Mouse (Mus musculus): ENCODE data around the gene Rnf8.

The Rnf8 gene

GRCm38 (mm10) chr17:29614115-29615023, at the start of gene Rnf8, which contains the start of gene Gm28043:
TSS of gene Rnf8 (plus strand) at chr17:29614790.
TSS of gene Gm28043 (plus strand) at chr17:29614876.
- peak; percentile 98 for DNase-seq (ENCODE audit: low read depth)

- DNase-seq (ENCODE audit: low read depth) = no peak
Observed at GRCm38 (mm10) chr17:29565521-29565920, 49.1 kb upstream of the Rnf8 start.

DNA sequence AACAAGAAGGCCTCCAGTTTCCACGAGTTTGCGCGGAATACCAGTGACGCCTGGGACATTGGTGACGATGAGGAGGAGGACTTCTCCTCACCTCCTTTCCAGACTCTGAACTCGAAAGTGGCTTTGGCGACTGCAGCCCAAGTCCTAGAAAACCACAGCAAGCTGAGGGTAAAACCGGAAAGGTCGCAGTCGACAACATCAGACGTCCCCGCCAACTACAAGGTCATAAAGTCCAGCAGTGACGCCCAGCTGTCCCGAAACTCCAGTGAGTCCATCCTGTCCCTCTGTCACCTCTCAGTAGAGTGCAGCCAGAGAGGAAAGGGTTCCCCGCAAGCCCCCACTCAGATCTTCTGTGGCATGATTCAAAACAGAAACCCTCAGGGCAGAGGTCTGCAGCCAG, 46.2 kb upstream of the Rnf8 start:
- DNase-seq (ENCODE audit: low read depth) = no peak

- DNase-seq (ENCODE audit: low read depth) = no peak
Observed at GRCm38 (mm10) chr17:29569831-29570230, 44.8 kb upstream of the Rnf8 start.

- DNase-seq (ENCODE audit: low read depth) = no peak
Observed at GRCm38 (mm10) chr17:29579579-29580126, 34.9 kb upstream of the Rnf8 start.

GRCm38 (mm10) chr17:29583569-29583968, 31.0 kb upstream of the Rnf8 start:
- DNase-seq (ENCODE audit: low read depth) = no peak

DNA sequence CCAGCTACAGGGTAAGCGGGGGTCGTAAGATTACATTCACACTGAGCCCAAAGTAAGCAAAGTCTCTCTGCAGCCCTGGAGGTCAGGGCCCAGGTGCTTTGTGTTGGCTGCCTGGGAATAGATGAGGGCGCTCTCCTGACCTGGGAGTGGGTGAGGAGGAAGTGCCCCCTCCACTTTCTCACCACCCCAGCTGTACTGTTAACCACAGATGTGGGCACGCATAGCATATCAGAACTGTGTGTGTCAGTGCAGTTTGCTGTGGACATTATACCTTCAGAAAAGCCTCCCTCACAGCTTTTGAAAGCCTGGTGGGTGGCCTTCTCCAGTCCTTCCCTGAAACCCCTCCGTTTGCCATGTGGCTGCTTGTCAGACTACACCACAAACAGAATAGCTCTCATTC, 30.3 kb upstream of the Rnf8 start:
- no peak for DNase-seq (ENCODE audit: low read depth)

DNA sequence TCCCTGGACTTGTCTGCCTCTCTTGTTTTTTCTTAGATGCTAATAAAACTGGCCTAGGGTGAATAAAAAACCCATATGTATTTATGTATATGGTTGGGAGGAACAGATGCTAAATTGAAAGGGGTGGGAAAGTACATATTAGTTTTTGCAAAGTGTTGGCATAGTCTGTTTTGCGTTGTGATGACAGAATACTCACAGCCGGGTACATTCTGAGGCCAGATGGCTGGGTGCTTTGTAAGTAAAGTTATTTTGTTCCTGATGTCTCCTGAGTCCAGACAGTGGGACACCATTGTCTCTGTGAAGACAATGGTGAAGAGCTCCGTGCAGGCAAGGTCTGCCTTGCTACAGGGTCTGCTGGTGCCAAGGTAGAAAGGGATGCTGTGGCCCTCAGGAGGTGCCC, 29.9 kb upstream of the Rnf8 start:
- DNase-seq (ENCODE audit: low read depth) = no peak

- DNase-seq (ENCODE audit: low read depth) = no peak
Observed at GRCm38 (mm10) chr17:29585446-29585845, 29.1 kb upstream of the Rnf8 start.

GRCm38 (mm10) chr17:29586921-29587320, 27.7 kb upstream of the Rnf8 start:
- no peak for DNase-seq (ENCODE audit: low read depth)

GRCm38 (mm10) chr17:29589221-29589898, 25.2 kb upstream of the Rnf8 start:
- DNase-seq (ENCODE audit: low read depth) = no peak

DNA sequence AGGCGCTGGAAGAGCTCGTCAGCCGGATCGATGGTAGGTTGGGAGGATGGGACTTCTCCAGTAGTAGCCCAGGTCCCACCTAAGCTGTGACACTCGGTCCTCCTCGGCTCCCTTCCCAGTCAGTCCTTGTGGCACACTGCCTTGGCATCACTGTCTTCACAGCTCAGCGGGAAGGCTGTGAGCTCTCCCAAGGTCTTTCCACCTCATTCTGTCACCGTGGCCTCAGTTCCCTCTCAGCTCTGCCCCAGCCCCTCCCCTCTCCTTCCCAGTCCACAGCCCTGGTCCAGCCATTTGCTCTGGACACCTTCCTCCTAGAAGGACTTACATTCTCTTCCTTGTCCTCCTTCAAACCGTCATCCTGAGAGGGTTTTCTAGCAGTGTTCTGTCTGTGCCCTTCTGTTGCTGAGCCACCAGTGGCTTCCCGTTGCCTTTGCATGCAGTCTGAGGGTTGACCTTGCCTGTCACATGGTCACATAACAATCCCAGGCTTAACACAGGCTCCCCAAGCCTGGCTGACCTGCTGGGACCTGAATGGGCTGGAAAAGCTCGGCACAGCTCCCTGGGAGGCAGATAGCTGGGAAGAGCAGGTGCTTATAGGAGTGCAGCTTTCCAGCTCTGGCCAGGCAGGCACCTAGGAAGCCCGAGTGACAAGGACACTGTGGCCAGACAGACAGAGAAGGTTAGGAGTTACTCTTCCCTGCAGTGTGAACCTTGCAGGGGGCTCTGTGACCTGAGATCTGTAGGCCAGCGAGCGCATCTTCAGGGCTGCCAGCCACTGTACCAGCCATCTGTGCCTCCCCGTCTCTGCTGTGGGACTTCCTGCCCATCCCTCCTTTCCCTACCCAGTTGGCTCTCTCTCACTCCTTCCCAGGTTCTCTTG, 18.5 kb upstream of the Rnf8 start:
- no peak for DNase-seq (ENCODE audit: low read depth)

DNA sequence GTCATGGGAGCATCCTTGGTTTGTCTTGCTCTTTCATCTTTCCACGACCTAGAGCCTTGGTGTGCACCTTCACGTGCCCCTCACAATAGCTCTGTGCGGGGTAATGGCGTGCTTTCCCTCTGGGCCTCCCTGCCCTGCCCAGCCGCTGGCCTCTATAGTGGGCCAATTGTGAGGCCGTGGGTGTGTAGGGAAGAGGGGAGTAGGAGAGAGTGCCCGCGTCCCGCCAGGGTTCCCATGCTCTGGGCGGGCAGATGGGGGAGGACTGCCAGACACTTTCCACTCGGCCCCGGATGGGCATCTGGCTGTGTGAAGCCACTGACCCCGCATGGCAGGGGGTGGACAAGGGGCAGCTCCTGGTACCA, 17.8 kb upstream of the Rnf8 start:
- DNase-seq (ENCODE audit: low read depth) = no peak

- DNase-seq (ENCODE audit: low read depth) = no peak
Observed at GRCm38 (mm10) chr17:29599051-29599450, 15.5 kb upstream of the Rnf8 start.

DNA sequence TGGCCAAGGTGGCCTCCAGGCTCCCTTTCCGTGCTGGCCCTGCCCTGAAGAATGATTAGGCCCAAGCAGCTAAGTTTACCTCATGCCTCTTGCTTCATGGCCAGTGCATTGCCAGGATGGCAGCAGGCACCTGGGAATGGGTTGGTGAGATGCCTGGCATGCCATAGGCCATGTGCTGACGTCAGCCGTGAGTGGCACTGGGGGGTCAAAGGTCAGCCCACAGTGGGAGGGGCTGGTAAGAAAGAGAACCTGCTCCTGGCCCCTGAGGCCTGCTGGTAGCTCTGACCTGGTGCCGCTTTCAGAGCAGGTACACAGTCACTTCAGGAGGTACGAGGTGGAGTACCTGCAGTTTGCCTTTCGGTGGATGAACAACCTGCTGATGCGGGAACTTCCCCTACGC, 15.1 kb upstream of the Rnf8 start:
- no peak for DNase-seq (ENCODE audit: low read depth)

GRCm38 (mm10) chr17:29601391-29601790, 13.2 kb upstream of the Rnf8 start:
- no peak for DNase-seq (ENCODE audit: low read depth)

- DNase-seq (ENCODE audit: low read depth) = peak; percentile 91
Observed at GRCm38 (mm10) chr17:29603283-29603682, 11.3 kb upstream of the Rnf8 start.

DNA sequence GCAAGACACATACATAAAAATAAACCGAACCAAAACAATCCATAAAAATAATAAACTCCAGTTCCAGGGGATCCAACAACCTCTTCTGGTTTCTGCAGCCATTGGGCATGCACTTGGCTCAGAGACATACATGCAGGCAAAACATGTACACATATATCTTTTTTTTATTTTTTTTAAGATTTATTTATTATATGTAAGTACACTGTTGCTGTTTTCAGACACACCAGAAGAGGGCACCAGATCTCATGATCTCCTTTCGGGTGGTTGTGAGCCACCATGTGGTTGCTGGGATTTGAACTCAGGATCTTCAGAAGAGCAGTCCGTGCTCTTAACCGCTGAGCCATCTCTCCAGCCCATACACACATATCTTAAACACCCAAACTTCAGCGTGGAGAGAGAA, 1.1 kb upstream of the Rnf8 start:
- peak; percentile 26 for DNase-seq (ENCODE audit: low read depth)

DNA sequence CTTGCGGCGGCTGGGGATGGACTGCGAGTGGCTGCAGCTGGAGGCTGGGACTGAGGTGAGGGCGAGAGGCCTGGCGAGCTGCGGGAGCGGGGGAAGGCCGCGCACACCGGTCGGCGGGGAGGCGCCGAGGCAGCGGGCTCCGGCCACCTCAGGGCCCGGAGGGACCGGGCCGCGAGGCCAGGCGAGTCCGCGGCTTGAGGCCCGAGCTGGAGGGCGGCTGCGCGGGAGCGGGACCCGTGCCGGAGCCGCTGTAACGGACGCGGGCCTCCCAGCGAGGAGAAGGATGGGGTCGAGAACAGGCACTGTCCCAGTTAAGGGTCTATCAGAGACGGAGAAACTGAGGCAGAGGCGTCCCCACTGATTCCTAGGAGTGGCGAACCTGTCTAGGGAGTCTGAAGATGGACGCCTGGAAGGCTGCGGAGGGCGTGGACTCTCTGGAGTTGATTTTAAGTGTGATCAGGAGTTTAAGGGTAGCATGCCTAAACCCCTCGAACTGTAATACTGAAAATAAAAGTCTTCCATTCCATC, 498 bp downstream of the Rnf8 start:
- DNase-seq (ENCODE audit: low read depth) = peak; percentile 47

DNA sequence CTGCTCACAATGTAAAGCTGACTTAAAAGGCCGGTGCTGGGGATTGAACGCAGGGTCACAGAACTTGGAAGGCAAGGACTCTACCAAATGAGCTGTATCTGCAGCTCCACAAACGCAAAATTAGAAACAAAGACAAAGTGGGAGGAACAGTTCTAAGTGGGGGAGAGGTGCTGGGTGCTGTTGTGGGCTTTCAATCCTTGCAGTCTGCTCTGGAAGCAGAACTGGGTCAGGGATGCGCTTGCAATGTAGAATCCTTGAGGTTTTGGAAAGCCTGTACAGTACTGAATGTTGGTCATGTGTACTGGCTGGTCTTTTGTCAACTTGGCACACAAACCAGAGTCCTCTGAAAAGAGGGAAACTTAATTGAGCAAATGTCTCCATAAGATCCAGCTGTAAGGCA, 1.0 kb downstream of the Rnf8 start:
- peak; percentile 42 for DNase-seq (ENCODE audit: low read depth)

DNA sequence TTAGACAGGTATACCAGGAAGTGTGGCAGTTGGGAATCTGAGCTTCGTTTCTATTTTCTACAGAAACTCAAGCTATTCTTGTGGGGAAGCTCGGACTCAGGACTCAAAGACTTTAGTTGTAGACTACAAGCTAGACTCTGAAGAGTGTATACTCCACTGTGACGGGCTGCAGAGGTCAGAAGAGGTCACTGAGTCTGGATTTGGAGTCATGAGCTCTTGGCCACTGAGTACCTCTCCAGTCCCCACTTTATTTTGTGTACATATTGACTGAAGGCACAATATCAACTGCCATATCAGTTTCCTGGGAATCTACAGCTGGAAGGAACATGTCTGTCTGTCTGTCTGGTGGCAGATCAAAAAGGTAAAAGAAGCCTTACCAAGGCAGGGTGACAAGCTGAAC, 4.6 kb downstream of the Rnf8 start:
- DNase-seq (ENCODE audit: low read depth) = no peak

DNA sequence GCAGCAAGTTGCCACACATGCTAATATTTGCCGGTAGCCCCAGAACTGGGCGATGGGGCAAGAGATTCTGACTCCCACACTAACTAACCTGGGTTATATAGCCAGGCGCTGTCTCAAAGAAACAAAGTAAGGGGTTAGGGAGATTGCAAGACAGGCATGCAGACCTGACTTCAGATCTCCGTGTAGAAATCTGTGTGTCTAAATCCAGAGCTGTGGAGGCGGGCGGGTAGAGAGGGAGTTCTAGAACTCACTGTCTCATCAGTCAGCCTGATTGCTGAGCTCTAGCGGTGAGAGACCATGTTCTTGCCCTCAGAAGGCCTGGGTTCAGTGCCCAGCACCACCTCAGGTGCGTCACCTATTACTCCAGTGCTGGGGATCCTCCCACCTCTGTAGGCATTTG, 8.9 kb downstream of the Rnf8 start:
- DNase-seq (ENCODE audit: low read depth) = no peak
